Mouse (Mus musculus) midbrain, embryonic 10.5 days (tissue): Measurements from ENCODE around the gene Ptprs. TPM values are rescaled to one million over a fixed set of nuclear protein-coding genes. Genes with fewer than 3 reads are reported as not detected.

Source experiments
- DNase-seq: peaks from one replicate; pipeline ENCODE4 v3.0.0-alpha.2; 2017; ENCODE audit warnings: low spot score
- H3K27ac ChIP-seq: fragments of 300-500 bp; sonication (generic); replicated peaks from 2 replicates; pipeline ENCODE4 v1.5.1; 2016; ENCODE audit warnings: mild to moderate bottlenecking
- H3K27me3 ChIP-seq: fragments of 300-500 bp; sonication (generic); 2 replicates; pipeline ENCODE4 v1.6.1; 2016; ENCODE audit warnings: low read depth, mild to moderate bottlenecking; ENCODE audit not compliant: poor library complexity, severe bottlenecking
- H3K36me3 ChIP-seq: fragments of 300-500 bp; sonication (generic); 2 replicates; pipeline ENCODE4 v1.6.1; 2016; ENCODE audit warnings: mild to moderate bottlenecking, moderate library complexity
- H3K4me1 ChIP-seq: fragments of 300-500 bp; sonication (generic); 2 replicates; pipeline ENCODE4 v1.6.1; 2016
- H3K4me3 ChIP-seq: fragments of 300-500 bp; sonication (generic); 2 replicates; pipeline ENCODE4 v1.5.1; 2016; ENCODE audit warnings: mild to moderate bottlenecking, moderate library complexity
- H3K9me3 ChIP-seq: fragments of 300-500 bp; sonication (generic); replicated peaks from 2 replicates; pipeline ENCODE4 v1.6.1; 2016; ENCODE audit warnings: mild to moderate bottlenecking
- WGBS: fragments of 180-500 bp; shearing (Covaris S2); methylation state at CpG from one replicate; pipeline ENCODE4 v1.1.7; 2016; 5-methylcytosine and 5-hydroxymethylcytosine counted together
- microRNA-seq: library from miRNA; unstranded; fragments of <30 nt; microRNA quantifications from one replicate; pipeline ENCODE4, GENCODE M21; 2017
- polyA plus RNA-seq: library from polyadenylated mRNA; unstranded; fragments of >200 nt; fragmentation: Nextera tagmentation; extraction: Ambion mirVana; gene quantifications from 2 replicates; pipeline ENCODE4 v1.2.1, GENCODE M21; 2016

Gene Ptprs
- polyA plus RNA-seq, 1 experiment from 2014 or later, result 89.7 TPM

DNA sequence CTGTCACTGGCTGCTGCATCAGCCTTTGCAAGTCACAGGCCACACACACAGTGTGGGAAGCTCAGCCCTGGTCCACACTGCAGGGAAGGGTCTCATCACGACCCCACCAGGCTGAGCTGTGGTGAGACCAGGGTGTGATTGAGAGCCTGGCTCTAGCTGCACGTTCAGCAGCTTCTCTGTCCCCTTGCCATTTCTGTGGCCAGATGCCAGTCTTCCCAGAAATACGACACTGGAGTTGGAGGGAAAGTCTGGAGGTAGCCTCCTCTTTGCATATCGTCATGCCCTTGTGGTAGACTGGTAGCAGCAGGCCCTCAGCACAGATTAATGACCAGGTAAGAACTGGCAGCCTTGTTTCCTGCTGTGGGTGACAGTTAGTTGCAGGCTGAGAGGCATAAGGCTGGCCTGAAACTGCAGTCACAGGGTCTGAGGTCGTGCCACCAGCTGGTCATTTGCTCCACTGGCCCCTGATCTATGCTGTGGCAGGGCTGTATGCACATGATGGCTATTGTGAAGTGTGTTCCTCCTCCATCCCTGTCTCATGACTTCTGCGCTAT is 96.9 kb downstream of the Ptprs start:
- Histone ChIP-seq H3K36me3 (peaks cover 96% of the 10 kb centered on the region), H3K27me3 (no peaks in the 10 kb centered on the region), H3K4me3 (no peak overlapping the region), H3K27ac (no peak overlapping the region), H3K4me1 (peaks cover 27% of the 10 kb centered on the region), H3K9me3 (no peaks in the 10 kb centered on the region)
- WGBS, result 86% methylated on average over 6 of the region's 6 CpGs
- no peak for DNase-seq

DNA sequence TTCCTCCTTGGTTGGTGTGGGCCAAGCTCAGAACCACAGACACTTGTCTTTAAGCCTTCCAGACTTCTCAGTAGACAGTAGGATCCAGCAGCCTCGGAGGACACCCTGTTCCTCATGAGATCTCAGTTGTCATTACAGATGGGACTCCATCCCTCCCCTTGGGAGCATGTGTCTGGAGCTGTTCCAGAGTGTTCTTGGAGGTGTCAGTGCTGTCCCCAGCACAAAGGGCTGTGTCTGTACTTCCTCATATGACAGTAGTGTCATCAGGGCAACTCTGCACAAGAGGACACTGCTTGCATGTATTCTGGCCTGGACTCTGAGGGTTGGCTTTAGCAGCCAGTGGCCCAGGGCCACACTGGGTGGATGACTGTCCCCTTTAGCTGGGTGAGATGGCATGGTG is 101.4 kb downstream of the Ptprs start:
- no peak for DNase-seq
- no peaks in the 10 kb centered on the region for H3K4me1 ChIP-seq
- WGBS, result 79% methylated on average over 1 of the region's 1 CpGs
- H3K4me3 ChIP-seq, result no peak overlapping the region
- H3K27ac ChIP-seq, result no peak overlapping the region
- no peaks in the 10 kb centered on the region for H3K9me3 ChIP-seq
- H3K27me3 ChIP-seq, result no peaks in the 10 kb centered on the region
- H3K36me3 ChIP-seq, result peaks cover 99% of the 10 kb centered on the region

DNA sequence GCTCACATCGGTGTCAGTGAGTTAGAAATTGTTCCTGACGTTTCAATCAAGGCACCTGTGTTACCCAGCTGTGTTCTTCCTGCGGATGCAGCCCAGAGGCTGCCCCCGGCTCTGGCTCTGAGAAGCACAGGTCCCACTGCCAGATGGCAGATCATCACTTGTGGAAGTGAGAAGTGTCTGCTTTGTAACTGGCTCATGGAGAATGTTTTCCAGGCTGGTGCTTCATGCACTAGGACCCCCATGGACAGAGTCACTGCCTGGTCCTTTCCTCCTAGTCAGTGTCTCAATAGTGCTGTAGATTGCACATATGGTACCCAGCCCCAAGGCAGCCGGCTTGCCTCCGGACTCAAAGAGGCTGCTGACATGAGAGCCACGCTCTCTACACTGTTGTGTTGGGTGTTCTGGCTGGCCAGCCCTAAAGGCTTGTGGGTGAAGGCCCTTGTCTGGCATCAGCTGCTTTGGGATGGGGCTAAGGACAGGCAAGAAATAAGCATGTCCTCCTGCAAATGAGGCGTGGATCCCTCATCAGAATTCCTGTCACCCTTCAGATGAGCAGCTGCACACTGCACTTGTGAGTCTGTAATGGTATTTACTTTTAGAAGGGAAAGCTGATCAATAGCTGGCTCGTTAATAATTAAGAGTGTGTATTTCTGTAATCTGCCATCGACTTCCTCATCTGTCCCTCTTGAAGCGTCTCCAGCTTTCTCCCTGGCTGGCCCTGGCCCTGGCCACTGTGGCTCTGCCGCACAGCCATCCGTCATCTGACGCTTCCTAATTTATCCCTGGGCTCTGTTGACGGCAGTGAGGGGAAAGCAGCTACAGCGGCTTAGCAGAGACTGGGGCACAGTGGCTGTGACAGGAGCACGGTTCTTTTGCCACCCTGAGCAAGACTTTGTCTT is 102.9 kb downstream of the Ptprs start:
- 90% methylated on average over 17 of the region's 17 CpGs for WGBS

DNA sequence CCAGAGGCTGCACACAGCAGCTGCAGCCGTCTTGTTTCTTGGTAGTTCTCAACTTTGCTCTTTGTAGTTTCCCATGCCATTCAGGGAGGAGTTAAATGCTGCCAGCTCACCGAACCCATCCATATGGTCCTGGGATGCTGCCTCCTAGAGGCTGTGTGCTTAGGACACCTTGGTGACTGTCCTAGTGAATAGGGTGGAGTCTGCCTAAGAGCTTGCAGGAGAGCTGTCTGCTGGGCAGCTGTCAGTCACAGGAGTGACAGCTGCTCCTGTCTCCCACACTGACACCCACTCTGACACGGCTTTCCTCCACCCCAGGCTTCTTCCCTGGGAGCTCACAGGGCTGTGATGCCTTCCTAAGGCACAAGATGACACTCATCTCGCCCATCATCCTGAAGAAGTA is 104.2 kb downstream of the Ptprs start:
- no peak overlapping the region for H3K27ac ChIP-seq
- no peaks in the 10 kb centered on the region for H3K27me3 ChIP-seq
- no peak overlapping the region for H3K4me3 ChIP-seq
- H3K9me3 ChIP-seq, result no peaks in the 10 kb centered on the region
- H3K36me3 ChIP-seq, result peaks cover 96% of the 10 kb centered on the region
- no peaks in the 10 kb centered on the region for H3K4me1 ChIP-seq
- DNase-seq, result no peak
- 76% methylated on average over 4 of the region's 4 CpGs for WGBS

More for the DNA sequence above, 102.9 kb downstream of the Ptprs start:
- H3K4me1 ChIP-seq, result no peaks in the 10 kb centered on the region
- no peak overlapping the region for H3K4me3 ChIP-seq
- H3K9me3 ChIP-seq, result no peaks in the 10 kb centered on the region
- no peak for DNase-seq
- H3K36me3 ChIP-seq, result peaks cover 99% of the 10 kb centered on the region
- 0 out of 2 replicates have a peak overlapping the region, but pooled peaks have one; percentile 9 for H3K27ac ChIP-seq
- H3K27me3 ChIP-seq, result no peaks in the 10 kb centered on the region

DNA sequence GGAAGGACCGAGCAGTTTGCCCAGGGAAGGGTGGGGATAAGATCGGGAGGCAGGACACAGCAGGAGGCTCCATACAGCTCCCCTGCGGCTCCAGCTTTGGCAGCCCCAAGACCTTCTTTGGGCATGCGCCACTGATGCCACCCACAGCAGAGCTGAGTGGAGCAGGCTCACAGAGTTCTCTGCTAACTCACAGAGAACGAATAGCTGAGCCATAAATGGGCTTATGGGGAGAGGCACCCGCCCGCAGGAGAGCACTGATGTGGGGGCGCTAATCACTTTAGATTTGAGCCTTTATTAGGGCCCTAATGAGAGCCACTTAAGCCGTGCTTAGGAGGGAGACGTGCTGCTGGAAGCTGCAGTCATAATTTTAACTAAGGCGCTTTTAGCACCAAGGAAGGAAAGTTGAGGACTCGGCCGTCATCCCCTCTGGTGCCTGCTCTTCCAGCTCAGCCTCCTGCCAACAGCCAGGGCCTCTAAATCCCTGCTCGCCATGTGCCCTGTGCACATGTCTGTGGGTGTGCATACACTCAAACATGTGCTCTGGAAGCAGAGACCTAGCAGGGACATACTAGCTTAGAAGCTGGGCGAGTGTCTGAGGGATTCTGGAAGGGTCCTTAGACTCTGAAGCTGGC is 105.1 kb downstream of the Ptprs start:
- H3K36me3 ChIP-seq, result peaks cover 94% of the 10 kb centered on the region
- no peaks in the 10 kb centered on the region for H3K4me1 ChIP-seq
- H3K9me3 ChIP-seq, result no peaks in the 10 kb centered on the region
- no peak overlapping the region for H3K4me3 ChIP-seq
- no peaks in the 10 kb centered on the region for H3K27me3 ChIP-seq
- no peak for DNase-seq
- no peak overlapping the region for H3K27ac ChIP-seq
- 88% methylated on average over 15 of the region's 15 CpGs for WGBS

DNA sequence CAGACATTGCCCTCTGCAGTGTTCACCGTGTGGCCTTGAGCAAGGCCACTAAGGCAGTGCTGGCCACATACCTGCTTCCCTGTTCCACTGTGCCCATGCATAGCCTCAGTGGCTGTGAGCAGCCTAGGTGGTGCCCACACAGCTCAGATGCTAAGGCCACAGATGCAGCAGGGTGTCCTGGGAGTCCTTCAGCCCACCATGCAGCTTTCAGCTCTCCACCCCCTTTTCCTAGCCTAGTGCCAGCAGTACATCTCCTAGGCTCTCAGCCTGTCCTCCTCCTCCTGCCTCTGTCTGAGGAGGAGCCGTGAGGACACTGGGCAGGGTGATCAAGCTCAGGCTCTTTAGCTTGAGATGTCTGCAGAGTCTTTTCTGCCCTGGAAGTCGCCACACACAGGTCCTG is 106.2 kb downstream of the Ptprs start:
- Histone ChIP-seq H3K4me1 (no peaks in the 10 kb centered on the region), H3K27me3 (no peaks in the 10 kb centered on the region), H3K36me3 (peaks cover 93% of the 10 kb centered on the region), H3K9me3 (no peaks in the 10 kb centered on the region), H3K4me3 (no peak overlapping the region), H3K27ac (0 out of 2 replicates have a peak overlapping the region, but pooled peaks have one; percentile 9)
- no peak for DNase-seq
- 88% methylated on average over 3 of the region's 3 CpGs for WGBS

DNA sequence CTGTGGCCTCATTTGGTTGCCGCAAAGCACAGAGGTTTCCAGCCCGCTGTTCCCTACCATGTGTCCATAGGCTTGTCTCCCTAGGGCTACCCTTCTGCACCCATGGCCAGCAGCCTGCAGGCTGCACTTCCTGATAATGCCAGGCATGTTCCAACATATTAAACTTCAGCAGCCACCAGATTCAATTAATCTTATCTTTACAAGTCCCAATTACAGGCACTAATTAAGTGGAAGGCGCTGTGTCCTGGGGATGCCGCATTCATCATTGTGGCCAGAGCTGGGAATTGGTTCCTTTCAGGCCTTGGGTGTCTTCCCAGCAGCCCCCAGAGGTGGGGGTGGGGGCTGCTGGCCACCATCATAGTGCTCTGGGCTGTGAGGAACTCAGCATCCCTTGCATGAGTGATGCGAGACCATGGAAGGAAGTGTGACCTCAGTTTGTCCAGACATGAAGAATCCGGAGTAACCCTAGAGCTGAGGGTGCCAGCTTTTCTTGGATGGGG is 107.9 kb downstream of the Ptprs start:
- H3K27me3 ChIP-seq, result no peaks in the 10 kb centered on the region
- H3K36me3 ChIP-seq, result peaks cover 88% of the 10 kb centered on the region
- no peak overlapping the region for H3K4me3 ChIP-seq

DNA sequence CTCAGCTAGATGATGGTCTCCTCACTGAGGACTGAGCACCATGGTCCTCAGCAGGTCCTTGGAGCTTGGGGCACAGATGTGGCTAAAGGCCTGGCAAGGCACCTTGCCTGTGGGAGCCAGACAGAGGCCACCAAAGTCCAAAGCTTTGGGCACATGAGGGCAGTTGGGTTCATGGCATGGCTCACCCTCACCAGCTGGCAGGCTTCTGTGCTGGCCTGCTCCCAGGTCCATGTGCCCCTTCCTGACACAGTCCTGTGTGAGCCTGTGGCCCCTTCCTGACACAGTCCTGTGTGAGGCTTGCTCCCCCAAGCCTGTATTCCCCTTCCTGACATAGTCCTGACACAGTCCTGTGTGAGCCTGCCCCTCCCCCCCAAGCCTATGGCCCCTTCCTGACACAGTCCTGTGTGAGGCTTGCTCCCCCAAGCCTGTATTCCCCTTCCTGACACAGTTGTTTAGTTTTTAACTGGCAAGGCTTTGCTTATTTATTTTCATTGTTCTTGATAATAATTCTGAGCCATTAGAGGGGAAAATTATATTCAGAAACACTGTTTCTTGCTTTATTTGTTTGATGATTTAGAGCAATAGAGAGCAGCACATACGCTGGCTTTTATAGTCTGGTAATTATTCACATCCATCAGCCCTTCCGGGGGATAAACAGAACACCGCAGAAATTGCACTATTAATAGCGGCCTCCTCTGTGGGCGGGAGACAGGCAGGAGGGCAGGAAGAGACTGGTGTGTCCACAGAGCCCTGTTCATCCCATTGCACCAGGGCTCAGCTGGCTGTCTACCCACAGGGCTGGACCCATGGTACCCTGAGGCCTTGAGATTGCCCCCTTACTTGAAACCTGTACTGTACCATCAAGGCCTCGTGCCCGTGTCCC is 110.3 kb downstream of the Ptprs start:
- peaks cover 88% of the 10 kb centered on the region for H3K36me3 ChIP-seq
- H3K27ac ChIP-seq, result no peak overlapping the region
- 95% methylated on average over 7 of the region's 7 CpGs for WGBS
- H3K4me3 ChIP-seq, result no peak overlapping the region
- H3K27me3 ChIP-seq, result no peaks in the 10 kb centered on the region
- no peaks in the 10 kb centered on the region for H3K4me1 ChIP-seq
- DNase-seq, result no peak
- H3K9me3 ChIP-seq, result no peaks in the 10 kb centered on the region

More for the DNA sequence above, 107.9 kb downstream of the Ptprs start:
- DNase-seq, result no peak
- no peak overlapping the region for H3K27ac ChIP-seq
- no peaks in the 10 kb centered on the region for H3K4me1 ChIP-seq
- H3K9me3 ChIP-seq, result no peaks in the 10 kb centered on the region
- 95% methylated on average over 6 of the region's 6 CpGs for WGBS

Small RNAs within 50 kb of the gene (microRNA-seq; reads per million reads assigned to microRNA genes)
- gene Mir6977, result 0.90 reads per million

Other genes starting within 250 kb of the Ptprs start
- gene Fem1a, start 219.7 kb downstream of the Ptprs start, polyA plus RNA-seq, result 11.7 and 15.1 TPM in 2 replicates
- 2.4 and 3.1 TPM in 2 replicates for gene Ticam1, start 199.7 kb downstream of the Ptprs start, polyA plus RNA-seq
- 59.5 and 70.0 TPM in 2 replicates for gene Plin3, start 183.6 kb downstream of the Ptprs start, polyA plus RNA-seq
- gene Arrdc5, start 176.2 kb downstream of the Ptprs start, polyA plus RNA-seq, result not detected in 2 replicates
- gene Uhrf1, start 173.2 kb downstream of the Ptprs start, polyA plus RNA-seq, result 291 and 321 TPM in 2 replicates
- gene Kdm4b, start 150.4 kb downstream of the Ptprs start, polyA plus RNA-seq, result 45.2 and 56.1 TPM in 2 replicates
- not detected in 2 replicates for gene Znrf4, start 35.9 kb upstream of the Ptprs start, polyA plus RNA-seq
- 0.80 and 0.89 TPM in 2 replicates for gene Gm20219, start 77.9 kb upstream of the Ptprs start, polyA plus RNA-seq
- gene Safb2, start 108.1 kb upstream of the Ptprs start, polyA plus RNA-seq, result 80.9 and 85.6 TPM in 2 replicates
- 148 and 157 TPM in 2 replicates for gene Safb, start 108.3 kb upstream of the Ptprs start, polyA plus RNA-seq
- 197 and 202 TPM in 2 replicates for gene 2410015M20Rik, start 133.3 kb upstream of the Ptprs start, polyA plus RNA-seq
- 1,286 and 1,494 TPM in 2 replicates for gene Rpl36, start 136.9 kb upstream of the Ptprs start, polyA plus RNA-seq
- 52.4 and 54.4 TPM in 2 replicates for gene Lonp1, start 150.4 kb upstream of the Ptprs start, polyA plus RNA-seq
- gene Catsperd, start 151.7 kb upstream of the Ptprs start, polyA plus RNA-seq, result 0.61 and 0.79 TPM in 2 replicates
- gene Ranbp3, start 196.8 kb upstream of the Ptprs start, polyA plus RNA-seq, result 140 and 145 TPM in 2 replicates
- 385 and 393 TPM in 2 replicates for gene Ndufa11, start 241.3 kb upstream of the Ptprs start, polyA plus RNA-seq
- 12.0 and 16.5 TPM in 2 replicates for gene Vmac, start 241.5 kb upstream of the Ptprs start, polyA plus RNA-seq